Mouse (Mus musculus): Measurements from ENCODE around the gene Bag6. TPM values are rescaled to one million over a fixed set of nuclear protein-coding genes. Genes with fewer than 3 reads are reported as not detected.

Gene Bag6
- total and polyA plus RNA-seq, 3 experiments, result 26.0 to 152 (median 73.0) TPM

DNA sequence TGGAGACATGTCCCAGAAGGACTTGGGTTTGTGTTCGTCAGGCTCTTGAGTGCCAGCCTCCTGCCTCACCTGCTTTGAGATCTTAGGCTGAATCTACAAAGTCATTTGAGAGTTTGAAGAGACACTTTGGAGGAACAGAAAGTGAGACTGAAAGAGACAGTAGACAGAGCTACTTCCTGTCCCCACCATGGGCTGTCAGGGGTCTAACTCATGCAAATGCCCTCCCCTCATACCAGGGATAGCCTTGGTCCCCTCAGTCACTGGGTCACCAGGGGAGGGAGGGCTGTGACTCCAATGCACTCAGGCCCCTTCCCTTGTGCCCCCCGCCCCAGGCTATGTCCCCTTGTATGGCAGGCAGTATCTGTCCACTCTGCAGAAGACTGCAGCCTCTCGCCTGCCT lies 38.4 kb downstream of the Bag6 start (continued):
- TF ChIP-seq MAX (IDR thresholded peaks at IDR 0.05; ENCODE audit: low read length) (no peak), EP300 (IDR thresholded peaks at IDR 0.05; ENCODE audit: low read length) (peak; percentile 88), RCOR1 (conservative IDR thresholded peaks at IDR 0.05; ENCODE audit: low read depth, low read length) (no peak)

DNA sequence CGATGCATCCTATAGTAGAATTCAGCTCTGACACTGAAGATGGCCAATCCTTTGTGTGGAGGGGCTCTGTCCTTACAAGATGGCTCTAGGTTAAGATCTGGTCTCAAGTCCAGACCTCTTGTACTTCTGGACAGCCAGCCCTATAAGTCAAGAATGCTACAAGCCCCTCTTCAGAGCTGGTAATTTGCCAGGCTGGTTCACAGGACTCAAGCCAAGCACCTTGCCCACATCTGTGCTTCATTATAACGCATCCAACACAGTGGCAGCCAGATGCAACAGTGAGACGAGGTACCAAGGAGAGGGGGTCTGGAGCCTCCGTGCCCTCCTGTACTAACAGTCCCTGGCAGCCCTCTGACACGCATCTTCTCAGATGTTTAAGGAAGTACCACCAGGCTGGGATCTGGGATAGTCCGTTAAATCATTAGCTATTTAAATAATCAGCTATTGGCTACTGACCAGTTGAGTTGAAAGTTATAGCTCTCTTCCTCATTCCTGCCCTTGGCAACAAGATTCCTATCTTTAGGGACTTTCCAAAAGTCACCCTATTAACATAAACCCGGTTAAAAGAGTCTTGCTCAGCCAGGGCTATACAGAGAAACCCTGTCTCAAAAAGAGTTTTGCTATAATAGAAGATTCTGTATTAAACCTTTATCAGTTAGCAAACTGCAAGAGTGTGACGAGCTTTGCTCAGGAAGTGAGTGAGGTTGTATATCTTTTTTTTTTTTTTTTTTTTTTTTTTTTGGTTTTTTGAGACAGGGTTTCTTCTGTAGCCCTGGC lies 39.4 kb downstream of the Bag6 start:
- peak overlapping the region in 1 of 3 experiments; percentile 21 for H3K4me3 ChIP-seq (replicated peaks in 1 of 3; ENCODE audit: low read depth in 2 of 3, low read length in 2 of 3, poor library complexity in 1 of 3)

DNA sequence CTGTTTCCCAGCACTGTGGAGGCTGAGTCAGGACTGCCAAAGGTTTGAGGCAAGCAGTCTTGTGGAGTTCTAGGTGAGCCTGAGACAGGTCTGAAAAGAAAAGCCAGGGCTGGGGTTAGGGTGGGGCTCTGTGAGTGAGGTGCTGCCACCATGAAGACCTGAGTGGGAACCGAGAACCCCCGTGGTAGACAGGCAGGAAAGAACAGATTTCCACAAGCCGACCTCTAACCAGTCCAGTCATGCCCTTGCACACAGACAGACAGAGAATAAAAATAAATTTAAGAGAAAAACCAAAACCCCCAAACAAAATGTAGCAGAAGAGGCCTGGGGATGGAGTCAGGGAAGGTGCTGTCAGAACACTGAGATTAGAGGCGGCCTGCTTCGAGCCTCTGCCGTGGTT lies 40.4 kb downstream of the Bag6 start:
- Histone ChIP-seq H3K9me3 (replicated peaks; ENCODE audit: low read length) (no peaks in the 10 kb centered on the region), H3K4me2 (ENCODE audit: insufficient read depth, low read depth, poor library complexity, severe bottlenecking) (peak overlapping the region; percentile 3; the same call in 1 of the 2 replicates), H3K27me3 (replicated peaks) (no peaks in the 10 kb centered on the region), H3K27ac (ENCODE audit: insufficient read depth, low read depth) (peak overlapping the region; percentile 96), H3K4me1 (ENCODE audit: control insufficient read depth in 1 of 2, insufficient read depth in 2 of 2) (peaks cover 17 to 53% of the 10 kb centered on the region in 2 experiments), H3K79me2 (replicated peaks; ENCODE audit: control insufficient read depth, extremely low read depth, insufficient read depth, poor library complexity, severe bottlenecking) (no peaks in the 10 kb centered on the region), H3K36me3 (replicated peaks in 1 of 2; ENCODE audit: control insufficient read depth in 1 of 2, insufficient read depth in 1 of 2, low read length in 1 of 2) (no peaks in the 10 kb centered on the region), H3K4me3 (replicated peaks in 1 of 3; ENCODE audit: low read depth in 2 of 3, low read length in 2 of 3, poor library complexity in 1 of 3) (no peak overlapping the region), H3K9ac (ENCODE audit: insufficient read depth, low read depth) (peak overlapping the region; percentile 21; the same call in 1 of the 2 replicates)
- dilution Hi-C loops (cut with MboI; ENCODE audit: extremely low pct_ligation_motif_present, extremely low pct_unique_long_range_greater_than_20kb, low sequenced_read_pairs), result no loop called here
- no peak for DNase-seq (ENCODE audit: extremely low read depth)
- TF ChIP-seq MEF2A (IDR thresholded peaks at IDR 0.05; ENCODE audit: borderline replicate concordance, low read depth, low read length), result peak; percentile 58; the same call in 1 of the 2 replicates
- peak; percentile 45; the same call in 1 of the 2 replicates for TF ChIP-seq MAZ (IDR thresholded peaks at IDR 0.05; ENCODE audit: low read depth, low read length)
- peak; percentile 18; the same call in 1 of the 2 replicates for TF ChIP-seq POLR2A (IDR thresholded peaks at IDR 0.05; ENCODE audit: low read depth, low read length)
- TF ChIP-seq CHD1 (IDR thresholded peaks at IDR 0.05; ENCODE audit: low read depth, low read length), result peak; percentile 60; the same call in 1 of the 2 replicates
- TF ChIP-seq ZKSCAN1 (IDR thresholded peaks at IDR 0.05; ENCODE audit: borderline replicate concordance, low read depth, low read length), result no peak
- peak; percentile 30; the same call in 1 of the 2 replicates for TF ChIP-seq TCF12 (IDR thresholded peaks at IDR 0.05; ENCODE audit: low read depth, low read length)
- peak; percentile 7; the same call in 1 of the 2 replicates for TF ChIP-seq BHLHE40 (IDR thresholded peaks at IDR 0.05; ENCODE audit: low read depth, low read length)
- TF ChIP-seq NRF1 (IDR thresholded peaks at IDR 0.05; ENCODE audit: low read depth, low read length), result no peak
- TF ChIP-seq IRF4 (IDR thresholded peaks at IDR 0.05; ENCODE audit: low read depth, low read length), result peak; percentile 61; the same call in 1 of the 2 replicates
- TF ChIP-seq ETS1 (conservative IDR thresholded peaks at IDR 0.05; ENCODE audit: low read depth, low read length), result no peak
- no peak for TF ChIP-seq E2F4 (IDR thresholded peaks at IDR 0.05; ENCODE audit: insufficient replicate concordance, low read depth, low read length)
- in situ Hi-C loops (cut with MboI; ENCODE audit: low pct_ligation_motif_present, low pct_unique_long_range_greater_than_20kb, low sequenced_read_pairs), result no loop called here

More for the DNA sequence above, 39.4 kb downstream of the Bag6 start:
- peak; percentile 61 for DNase-seq (ENCODE audit: extremely low read depth)
- no peaks in the 10 kb centered on the region for H3K36me3 ChIP-seq (replicated peaks in 1 of 2; ENCODE audit: control insufficient read depth in 1 of 2, insufficient read depth in 1 of 2, low read length in 1 of 2)
- H3K4me2 ChIP-seq (ENCODE audit: insufficient read depth, low read depth, poor library complexity, severe bottlenecking), result peak overlapping the region; percentile 53
- TF ChIP-seq ETS1 (conservative IDR thresholded peaks at IDR 0.05; ENCODE audit: low read depth, low read length), result peak; percentile 41; the same call in 1 of the 2 replicates
- no peak for TF ChIP-seq UBTF (IDR thresholded peaks at IDR 0.05; ENCODE audit: low read depth, low read length)
- peak; percentile 53; the same call in 1 of the 2 replicates for TF ChIP-seq EP300 (IDR thresholded peaks at IDR 0.05; ENCODE audit: low read length)
- TF ChIP-seq MYC (IDR thresholded peaks at IDR 0.05; ENCODE audit: low read depth, low read length), result 0 out of 2 replicates have a peak, but pooled peaks have one; percentile 27
- TF ChIP-seq POLR2A (IDR thresholded peaks at IDR 0.05; ENCODE audit: low read depth, low read length), result no peak
- peak; percentile 83 for TF ChIP-seq ZNF384 (IDR thresholded peaks at IDR 0.05; ENCODE audit: low read depth, low read length)
- peak; percentile 41; the same call in 1 of the 2 replicates for TF ChIP-seq IRF4 (IDR thresholded peaks at IDR 0.05; ENCODE audit: low read depth, low read length)
- TF ChIP-seq ELF1 (IDR thresholded peaks at IDR 0.05; ENCODE audit: low read depth, low read length), result peak; percentile 59; the same call in 1 of the 2 replicates
- TF ChIP-seq TCF12 (IDR thresholded peaks at IDR 0.05; ENCODE audit: low read depth, low read length), result peak; percentile 14; the same call in 1 of the 2 replicates
- TF ChIP-seq CHD2 (IDR thresholded peaks at IDR 0.05; ENCODE audit: low read length), result no peak
- TF ChIP-seq USF2 (conservative IDR thresholded peaks at IDR 0.05; ENCODE audit: low read depth, low read length), result no peak
- TF ChIP-seq KAT2A (IDR thresholded peaks at IDR 0.05; ENCODE audit: insufficient replicate concordance, low read length), result no peak
- peak; percentile 20; the same call in 1 of the 2 replicates for TF ChIP-seq BHLHE40 (IDR thresholded peaks at IDR 0.05; ENCODE audit: low read depth, low read length)
- TF ChIP-seq HCFC1 (IDR thresholded peaks at IDR 0.05; ENCODE audit: low read depth, low read length), result no peak
- no peaks in the 10 kb centered on the region for H3K79me2 ChIP-seq (replicated peaks; ENCODE audit: control insufficient read depth, extremely low read depth, insufficient read depth, poor library complexity, severe bottlenecking)
- peaks cover 17 to 53% of the 10 kb centered on the region in 2 experiments for H3K4me1 ChIP-seq (ENCODE audit: control insufficient read depth in 1 of 2, insufficient read depth in 2 of 2)
- no peaks in the 10 kb centered on the region for H3K27me3 ChIP-seq (replicated peaks)
- dilution Hi-C loops (cut with MboI; ENCODE audit: extremely low pct_ligation_motif_present, extremely low pct_unique_long_range_greater_than_20kb, low sequenced_read_pairs) (no loop called here), in situ Hi-C loops (cut with MboI; ENCODE audit: low pct_ligation_motif_present, low pct_unique_long_range_greater_than_20kb, low sequenced_read_pairs) (loop anchor here (5.0 kb wide), 1 partner anchor 58 kb away; the partner anchor contains the start of gene Atp6v1g2)
- H3K9ac ChIP-seq (ENCODE audit: insufficient read depth, low read depth), result peak overlapping the region; percentile 46
- H3K9me3 ChIP-seq (replicated peaks; ENCODE audit: low read length), result no peaks in the 10 kb centered on the region
- H3K27ac ChIP-seq (ENCODE audit: insufficient read depth, low read depth), result peak overlapping the region; percentile 98
